Mouse (Mus musculus) CH12.LX (cell line): ENCODE data around the gene Atp7b. TPM values are rescaled to one million over a fixed set of nuclear protein-coding genes. Genes with fewer than 3 reads are reported as not detected.
A peak's percentile ranks its signal among the peaks of the same experiment; 100 is the strongest.

Experiments
- DNase-seq: peaks from one replicate; pipeline ENCODE4 v3.0.0-alpha.2; 2013; ENCODE audit errors: extremely low read depth
- H3K27ac ChIP-seq: 2 replicates; pipeline ENCODE4 v1.5.1; 2012; ENCODE audit warnings: low read depth, mild to moderate bottlenecking, control low read depth, moderate library complexity; ENCODE audit not compliant: insufficient read depth
- H3K27me3 ChIP-seq: replicated peaks from 2 replicates; pipeline ENCODE3; 2012; ENCODE audit warnings: inconsistent platforms
- H3K36me3 ChIP-seq, 2 experiments: replicated peaks in 1 of 2; 2 replicates each; pipeline versions ENCODE3 to v1.6.1; 2012; ENCODE audit warnings: inconsistent platforms in 1 of 2, low read length in 1 of 2, mild to moderate bottlenecking in 1 of 2, mixed read lengths in 1 of 2, moderate library complexity in 1 of 2; ENCODE audit not compliant: control insufficient read depth in 1 of 2, insufficient read depth in 1 of 2
- H3K4me1 ChIP-seq, 2 experiments: 2 replicates each; pipeline ENCODE4 v1.6.1; 2012; ENCODE audit warnings: inconsistent platforms in 1 of 2, moderate library complexity in 1 of 2; ENCODE audit not compliant: insufficient read depth in 2 of 2, control insufficient read depth in 1 of 2
- H3K4me2 ChIP-seq: 2 replicates; pipeline ENCODE4 v1.6.1; 2012; ENCODE audit warnings: low read depth, mild to moderate bottlenecking, control low read depth; ENCODE audit not compliant: poor library complexity, insufficient read depth, severe bottlenecking
- H3K4me3 ChIP-seq, 3 experiments: fragments of 150-350 bp in 1 of 3; sonication (generic) in 1 of 3; replicated peaks in 1 of 3; 2 replicates each; pipeline versions ENCODE3 to v1.5.1; 2011 to 2012; ENCODE audit warnings: low read depth in 2 of 3, low read length in 2 of 3, mild to moderate bottlenecking in 2 of 3, moderate library complexity in 2 of 3, control low read depth in 1 of 3, improper control_type of control experiment in 1 of 3, inconsistent platforms in 1 of 3, mixed read lengths in 1 of 3; ENCODE audit not compliant: poor library complexity in 1 of 3
- H3K79me2 ChIP-seq: replicated peaks from 2 replicates; pipeline ENCODE4 v1.6.1; 2012; ENCODE audit warnings: mild to moderate bottlenecking, moderate library complexity; ENCODE audit not compliant: control insufficient read depth, poor library complexity, insufficient read depth, severe bottlenecking; ENCODE audit errors: extremely low read depth
- H3K9ac ChIP-seq: 2 replicates; pipeline ENCODE4 v1.6.1; 2012; ENCODE audit warnings: low read depth, mild to moderate bottlenecking, control low read depth, moderate library complexity; ENCODE audit not compliant: insufficient read depth
- H3K9me3 ChIP-seq: replicated peaks from 2 replicates; pipeline ENCODE3; 2012; ENCODE audit warnings: low read length, inconsistent platforms, mixed read lengths
- BHLHE40 ChIP-seq: IDR thresholded peaks from 2 replicates; pipeline ENCODE4 v1.6.1; 2011; ENCODE audit warnings: mild to moderate bottlenecking, low read depth, low read length, improper control_type of control experiment
- CHD1 ChIP-seq: IDR thresholded peaks from 2 replicates; pipeline ENCODE4 v1.6.1; 2012; ENCODE audit warnings: low read depth, low read length, improper control_type of control experiment, inconsistent platforms
- CTCF ChIP-seq, 2 experiments: IDR thresholded peaks in 1 of 2; conservative IDR thresholded peaks in 1 of 2; 2 replicates each; pipeline ENCODE4 v1.5.1; 2011 to 2012; ENCODE audit warnings: low read depth in 2 of 2, low read length in 2 of 2, improper control_type of control experiment in 1 of 2, inconsistent platforms in 1 of 2, mild to moderate bottlenecking in 1 of 2, moderate library complexity in 1 of 2
- ELF1 ChIP-seq: IDR thresholded peaks from 2 replicates; pipeline ENCODE4 v1.6.1; 2014; ENCODE audit warnings: low read depth, mild to moderate bottlenecking, inconsistent platforms, low read length, improper control_type of control experiment
- GABPA ChIP-seq: IDR thresholded peaks from 2 replicates; pipeline ENCODE4 v1.6.1; 2012; ENCODE audit warnings: low read depth, low read length, improper control_type of control experiment, inconsistent platforms; ENCODE audit not compliant: insufficient replicate concordance
- JUN ChIP-seq: IDR thresholded peaks from 2 replicates; pipeline ENCODE4 v1.6.1; 2011; ENCODE audit warnings: low read depth, mild to moderate bottlenecking, low read length, improper control_type of control experiment, moderate library complexity; ENCODE audit not compliant: insufficient read depth
- KAT2A ChIP-seq: IDR thresholded peaks from 2 replicates; pipeline ENCODE4 v1.6.1; 2012; ENCODE audit warnings: low read length, improper control_type of control experiment, inconsistent platforms; ENCODE audit not compliant: insufficient replicate concordance
- MXI1 ChIP-seq: IDR thresholded peaks from 2 replicates; pipeline ENCODE4 v1.6.1; 2011; ENCODE audit warnings: mild to moderate bottlenecking, low read depth, low read length, improper control_type of control experiment
- MYC ChIP-seq: IDR thresholded peaks from 2 replicates; pipeline ENCODE4 v1.6.1; 2011; ENCODE audit warnings: low read depth, mild to moderate bottlenecking, improper control_type of control experiment, low read length
- RAD21 ChIP-seq: IDR thresholded peaks from 2 replicates; pipeline ENCODE4 v1.6.1; 2011; ENCODE audit warnings: low read depth, mild to moderate bottlenecking, low read length, improper control_type of control experiment, moderate library complexity
- SIN3A ChIP-seq: IDR thresholded peaks from 2 replicates; pipeline ENCODE4 v1.6.1; 2012; ENCODE audit warnings: low read length, improper control_type of control experiment, inconsistent platforms
- SMC3 ChIP-seq: IDR thresholded peaks from 2 replicates; pipeline ENCODE4 v1.6.1; 2011; ENCODE audit warnings: low read depth, low read length, improper control_type of control experiment
- TBP ChIP-seq: conservative IDR thresholded peaks from 2 replicates; pipeline ENCODE4 v1.6.1; 2011; ENCODE audit warnings: low read depth, low read length, improper control_type of control experiment
- TCF12 ChIP-seq: IDR thresholded peaks from 2 replicates; pipeline ENCODE4 v1.6.1; 2014; ENCODE audit warnings: low read depth, mild to moderate bottlenecking, inconsistent platforms, low read length, improper control_type of control experiment
- ZMIZ1 ChIP-seq: IDR thresholded peaks from 2 replicates; pipeline ENCODE4 v1.6.1; 2012; ENCODE audit warnings: low read depth, mild to moderate bottlenecking, inconsistent platforms, low read length, improper control_type of control experiment
- dilution Hi-C: fragments of 300-500 bp; cut with MboI; formaldehyde crosslinking; loops from 2 replicates; pipeline ENCODE4 v1.14.3; 2020; ENCODE audit warnings: low sequenced_read_pairs; ENCODE audit not compliant: extremely low pct_unique_long_range_greater_than_20kb, extremely low pct_ligation_motif_present
- in situ Hi-C: fragments of 300-500 bp; cut with MboI; formaldehyde crosslinking; loops from 3 replicates; pipeline ENCODE4 v1.14.3; 2019; ENCODE audit warnings: low sequenced_read_pairs, low pct_ligation_motif_present, low pct_unique_long_range_greater_than_20kb, mixed read lengths
- polyA plus RNA-seq: library from polyadenylated mRNA; unstranded; fragments of >175 nt; gene quantifications from 2 replicates; pipeline ENCODE4 v1.2.1, GENCODE M21; 2012; ENCODE audit warnings: low read depth; ENCODE audit not compliant: insufficient read length
- total RNA-seq, 2 experiments: library from RNA; depleted of rRNA; stranded (reverse); fragments of 300-350 nt in 1 of 2; fragments of >200 nt in 1 of 2; gene quantifications; 2 replicates each; pipeline ENCODE4 v1.2.3; 2012 to 2014

Gene Atp7b
- total and polyA plus RNA-seq, 3 experiments = 0.51 to 3.1 (median 1.2) TPM

- dilution Hi-C loops = no loop called here
- Histone ChIP-seq H3K79me2 (no peaks in the 10 kb centered on the region), H3K4me3 (no peak overlapping the region), H3K4me2 (no peak overlapping the region), H3K36me3 (no peaks in the 10 kb centered on the region), H3K4me1 (no peaks in the 10 kb centered on the region), H3K9ac (no peak overlapping the region), H3K27me3 (peaks cover 57% of the 10 kb centered on the region), H3K27ac (no peak overlapping the region)
- DNase-seq = no peak
- in situ Hi-C loops = no loop called here
- TF ChIP-seq CHD1 (no peak), KAT2A (no peak), JUN (no peak), TBP (no peak), GABPA (no peak), BHLHE40 (no peak), ELF1 (no peak), SIN3A (no peak), ZMIZ1 (no peak), MYC (no peak), MXI1 (no peak)
- TF ChIP-seq, all 38 proteins: peak for 0
- peaks cover 12% of the 10 kb centered on the region for H3K9me3 ChIP-seq
These were observed 34.9 kb downstream of the Atp7b start for GRCm38 (mm10) chr8:22025241-22025640.

- Histone ChIP-seq H3K36me3 (no peaks in the 10 kb centered on the region), H3K4me2 (peak overlapping the region; percentile 37; the same call in 1 of the 2 replicates), H3K9me3 (no peaks in the 10 kb centered on the region), H3K4me1 (no peaks in the 10 kb centered on the region), H3K9ac (no peak overlapping the region), H3K27ac (no peak overlapping the region), H3K4me3 (no peak overlapping the region), H3K79me2 (no peaks in the 10 kb centered on the region), H3K27me3 (peaks cover 37% of the 10 kb centered on the region)
- TF ChIP-seq SMC3 (peak; percentile 25; the same call in 1 of the 2 replicates), ZMIZ1 (no peak), CTCF (conservative IDR thresholded peaks at IDR 0.05 in 1 of 2, IDR thresholded peaks at IDR 0.05 in 1 of 2; ENCODE audit: low read depth in 2 of 2, low read length in 2 of 2) (peak in 1 of 2 experiments; percentile 56; a peak in 2 of 4 replicates), RAD21 (peak; percentile 5), KAT2A (no peak), TCF12 (0 out of 2 replicates have a peak, but pooled peaks have one; percentile 15)
- dilution Hi-C loops = no loop called here
- in situ Hi-C loops = no loop called here
- no peak for DNase-seq
These were observed 37.9 kb downstream of the Atp7b start for GRCm38 (mm10) chr8:22022244-22022643.
